Mouse (Mus musculus): ENCODE results near the gene Olfr654. TPM values are rescaled to one million over a fixed set of nuclear protein-coding genes. Genes with fewer than 3 reads are reported as not detected.

Gene Olfr654
- not detected for total RNA-seq (2023)

GRCm38 (mm10) chr7:104586725-104587124, at the start of gene Olfr654:
Gene Olfr654 (plus strand): TSS chr7:104587025.

GRCm38 (mm10) chr7:104549833-104550232, 37.0 kb upstream of the Olfr654 start, which contains the start of gene Olfr651:
Gene Olfr651 (plus strand): TSS chr7:104550133.

GRCm38 (mm10) chr7:104560601-104561000, 26.2 kb upstream of the Olfr654 start, which contains the start of gene Olfr652:
Gene Olfr652 (plus strand): TSS chr7:104560901.

GRCm38 (mm10) chr7:104577014-104577413, 9.8 kb upstream of the Olfr654 start, which contains the start of gene Olfr653:
Gene Olfr653 (plus strand): TSS chr7:104577314.

GRCm38 (mm10) chr7:104601679-104602078, 14.9 kb downstream of the Olfr654 start, which contains the start of gene Olfr655:
Gene Olfr655 (minus strand): TSS chr7:104601779.

DNA sequence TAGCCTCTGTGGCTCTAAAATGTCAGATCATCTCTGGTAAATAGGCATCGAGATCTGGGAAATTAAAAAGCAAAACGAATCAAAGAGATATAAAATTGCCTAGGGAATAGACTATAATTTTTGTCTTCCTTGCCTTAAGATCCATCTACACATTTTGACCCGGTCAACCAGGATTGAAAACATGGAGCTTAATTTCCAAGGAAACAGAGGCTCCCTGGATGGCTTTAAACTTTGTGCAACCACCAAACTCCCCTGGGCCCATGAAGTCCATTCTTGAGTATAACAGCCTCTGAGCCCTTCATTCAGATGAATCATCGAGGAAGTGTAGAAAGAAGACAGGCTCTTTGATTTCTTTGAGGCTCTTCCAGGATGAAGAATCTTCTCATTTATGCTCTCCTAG, 26.8 kb downstream of the Olfr654 start, which contains the start of gene Olfr656:
Olfr656 (plus strand) TSS at position 301 of the 400 bp plus-strand sequence.

GRCm38 (mm10) chr7:104624494-104624893, 37.7 kb downstream of the Olfr654 start, which contains the start of gene Olfr657:
Gene Olfr657 (plus strand): TSS chr7:104624794.

Other genes starting within 250 kb of the Olfr654 start
- gene Trim12c, start 233.7 kb upstream of the Olfr654 start, total RNA-seq (2023): 10 to 100 TPM; 29.1 to 32.0 TPM
- gene Trim30b, start 217.1 kb upstream of the Olfr654 start, total RNA-seq (2023): 10 to 100 TPM; 55.8 to 60.5 TPM
- gene Trim30c, start 186.2 kb upstream of the Olfr654 start, total RNA-seq (2023): under 1 TPM; 0.64 to 0.73 TPM
- 10 to 100 TPM; 39.9 to 50.2 TPM for gene Trim30a, start 121.8 kb upstream of the Olfr654 start, total RNA-seq (2023)
- gene Trim30d, start 79.2 kb upstream of the Olfr654 start, total RNA-seq (2023): 10 to 100 TPM in 1 of 2 experiments, 1 to 10 TPM in 1; 9.8 to 10.1 TPM
- not detected for gene Olfr651, start 36.9 kb upstream of the Olfr654 start, total RNA-seq (2023)
- not detected for gene Olfr652, start 26.1 kb upstream of the Olfr654 start, total RNA-seq (2023)
- gene Olfr653, start 9.7 kb upstream of the Olfr654 start, total RNA-seq (2023): not detected
- not detected for gene Olfr655, start 14.8 kb downstream of the Olfr654 start, total RNA-seq (2023)
- gene Olfr656, start 26.9 kb downstream of the Olfr654 start, total RNA-seq (2023): under 1 TPM in 1 of 2 experiments, not detected in 1; 0.09 TPM
- not detected for gene Olfr657, start 37.8 kb downstream of the Olfr654 start, total RNA-seq (2023)
- gene Olfr658, start 60.3 kb downstream of the Olfr654 start, total RNA-seq (2023): not detected
- gene Olfr659, start 79.7 kb downstream of the Olfr654 start, total RNA-seq (2023): not detected
- gene Olfr661, start 99.5 kb downstream of the Olfr654 start, total RNA-seq (2023): not detected
- not detected for gene Usp17le, start 190.4 kb downstream of the Olfr654 start, total RNA-seq (2023)